Mouse (Mus musculus): ENCODE data around the gene Anxa4. TPM values are rescaled to one million over a fixed set of nuclear protein-coding genes. Genes with fewer than 3 reads are reported as not detected.

Gene Anxa4
- polyA plus RNA-seq, 1 experiment from 2014 or later, result 44.1 TPM

DNA sequence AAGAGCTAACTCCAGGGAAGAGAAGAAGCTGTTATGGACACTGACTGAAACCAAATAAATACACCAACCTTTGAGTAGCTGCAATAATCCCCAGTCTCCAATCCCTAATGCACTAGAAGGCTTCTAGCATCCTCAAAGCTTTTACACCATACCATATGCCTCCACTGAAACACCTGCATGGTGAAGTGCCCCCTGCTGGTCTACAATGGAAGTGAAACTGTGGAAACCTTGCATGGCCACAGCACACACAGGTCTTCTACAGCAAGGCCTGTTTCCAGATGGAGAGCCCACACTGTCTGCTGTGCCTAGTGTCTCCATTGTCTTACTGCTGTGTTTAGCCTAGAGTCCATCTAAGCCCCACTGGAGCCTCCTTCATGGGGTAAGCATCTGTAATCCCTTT is 98.9 kb downstream of the Anxa4 start:
- Histone ChIP-seq H3K9ac (ENCODE audit: low read depth, low read length) (no peak overlapping the region), H3K4me1 (ENCODE audit: control insufficient read depth, insufficient read depth, low read length) (no peaks in the 10 kb centered on the region), H3K4me3 (ENCODE audit: low read depth, low read length) (no peak overlapping the region), H3K4me2 (ENCODE audit: low read depth, low read length) (no peak overlapping the region), H3K9me3 (ENCODE audit: control insufficient read depth, low read length) (no peaks in the 10 kb centered on the region), H3K27ac (replicated peaks; ENCODE audit: low read depth, low read length) (no peak overlapping the region), H3K36me3 (ENCODE audit: control insufficient read depth, insufficient read depth, low read length) (peaks cover 54% of the 10 kb centered on the region), H3K27me3 (replicated peaks; ENCODE audit: control insufficient read depth, insufficient read depth, low read length) (no peaks in the 10 kb centered on the region)
- ATAC-seq (ENCODE audit: low read depth) (no peak), DNase-seq (ENCODE audit: low spot score) (peak; percentile 14)

DNA sequence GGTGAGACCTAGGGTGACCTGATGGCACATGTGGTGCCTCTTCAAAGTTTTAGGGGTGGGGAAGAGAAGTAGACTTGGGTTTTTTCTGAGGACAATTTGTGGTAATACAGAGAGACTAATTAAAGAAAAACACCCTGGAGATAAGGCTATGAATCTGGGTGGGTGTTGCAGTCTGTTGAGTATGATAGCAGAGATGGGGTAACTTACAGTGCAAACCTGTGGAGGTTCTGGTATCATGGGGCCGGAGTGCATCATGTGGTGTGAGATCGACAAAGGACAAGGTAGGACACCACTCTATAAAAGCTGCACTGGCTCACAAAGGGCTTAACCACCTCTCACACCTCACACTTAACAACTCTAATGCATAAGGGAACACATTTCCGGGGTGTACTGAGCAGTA is 103.7 kb downstream of the Anxa4 start:
- Histone ChIP-seq H3K9me3 (ENCODE audit: control insufficient read depth, low read length) (no peaks in the 10 kb centered on the region), H3K9ac (ENCODE audit: low read depth, low read length) (no peak overlapping the region), H3K36me3 (ENCODE audit: control insufficient read depth, insufficient read depth, low read length) (peaks cover 18% of the 10 kb centered on the region), H3K4me2 (ENCODE audit: low read depth, low read length) (no peak overlapping the region), H3K4me1 (ENCODE audit: control insufficient read depth, insufficient read depth, low read length) (no peaks in the 10 kb centered on the region), H3K4me3 (ENCODE audit: low read depth, low read length) (no peak overlapping the region), H3K27ac (replicated peaks; ENCODE audit: low read depth, low read length) (no peak overlapping the region), H3K27me3 (replicated peaks; ENCODE audit: control insufficient read depth, insufficient read depth, low read length) (no peaks in the 10 kb centered on the region)
- ATAC-seq (ENCODE audit: low read depth), result no peak
- no peak for DNase-seq (ENCODE audit: low spot score)
- WGBS, result 92% methylated on average over 3 of the region's 3 CpGs

DNA sequence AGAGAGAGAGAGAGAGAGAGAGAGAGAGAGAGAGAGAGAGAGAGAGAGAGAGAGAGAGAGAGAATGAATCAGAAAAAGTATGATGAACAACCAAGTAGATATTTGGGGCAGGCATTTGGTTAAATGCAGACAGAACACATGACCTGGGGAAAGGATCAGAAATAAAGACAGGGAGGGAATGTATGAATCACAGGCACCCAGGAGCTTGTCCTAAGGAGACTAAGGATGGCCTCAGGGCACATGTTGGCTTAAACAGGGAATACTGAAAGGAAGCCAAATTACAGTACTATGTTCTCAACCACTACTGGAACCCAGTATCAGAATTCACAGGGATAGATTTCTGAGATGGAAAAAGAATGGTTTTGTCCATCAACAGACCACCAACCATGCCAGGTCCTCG is 106.4 kb downstream of the Anxa4 start:
- Histone ChIP-seq H3K9ac (ENCODE audit: low read depth, low read length) (no peak overlapping the region), H3K27me3 (replicated peaks; ENCODE audit: control insufficient read depth, insufficient read depth, low read length) (no peaks in the 10 kb centered on the region), H3K36me3 (ENCODE audit: control insufficient read depth, insufficient read depth, low read length) (peaks cover 27% of the 10 kb centered on the region), H3K4me1 (ENCODE audit: control insufficient read depth, insufficient read depth, low read length) (peaks cover 6% of the 10 kb centered on the region; the same call in 1 of the 2 replicates), H3K27ac (replicated peaks; ENCODE audit: low read depth, low read length) (no peak overlapping the region), H3K4me2 (ENCODE audit: low read depth, low read length) (no peak overlapping the region), H3K9me3 (ENCODE audit: control insufficient read depth, low read length) (no peaks in the 10 kb centered on the region), H3K4me3 (ENCODE audit: low read depth, low read length) (no peak overlapping the region)
- DNase-seq (ENCODE audit: low spot score) (no peak), ATAC-seq (ENCODE audit: low read depth) (no peak)
- 54% methylated on average over 1 of the region's 1 CpGs for WGBS

Other genes starting within 250 kb of the Anxa4 start
- gene Asprv1, start 165.4 kb downstream of the Anxa4 start, polyA plus RNA-seq (2014; fragmentation: Nextera tagmentation; extraction: Ambion mirVana), result 37.1 and 74.1 TPM in 2 replicates
- 10.3 and 11.8 TPM in 2 replicates for gene Mxd1, start 124.4 kb downstream of the Anxa4 start, polyA plus RNA-seq (2014; fragmentation: Nextera tagmentation; extraction: Ambion mirVana)
- gene Snrnp27, start 109.1 kb downstream of the Anxa4 start, polyA plus RNA-seq (2014; fragmentation: Nextera tagmentation; extraction: Ambion mirVana), result 107 TPM in 2 replicates
- gene Gmcl1, start 60.2 kb downstream of the Anxa4 start, polyA plus RNA-seq (2014; fragmentation: Nextera tagmentation; extraction: Ambion mirVana), result 31.7 and 34.1 TPM in 2 replicates
- gene Aak1, start 55.9 kb upstream of the Anxa4 start, polyA plus RNA-seq (2014; fragmentation: Nextera tagmentation; extraction: Ambion mirVana), result 17.8 and 22.4 TPM in 2 replicates
- 104 and 107 TPM in 2 replicates for gene Nfu1, start 215.7 kb upstream of the Anxa4 start, polyA plus RNA-seq (2014; fragmentation: Nextera tagmentation; extraction: Ambion mirVana)
- 22.7 and 23.3 TPM in 2 replicates for gene Gfpt1, start 249.3 kb upstream of the Anxa4 start, polyA plus RNA-seq (2014; fragmentation: Nextera tagmentation; extraction: Ambion mirVana)

Data from embryonic facial prominence, embryonic 14.5 days (tissue).